Mouse (Mus musculus) MEL (cell line): Measurements from ENCODE around the gene Ube2r2.

Experiments
- MYC ChIP-seq: IDR thresholded peaks from 2 replicates; pipeline ENCODE4 v1.6.1; 2011; ENCODE audit warnings: low read depth, mild to moderate bottlenecking, low read length, improper control_type of control experiment, moderate library complexity
- POLR2A ChIP-seq, 2 experiments: IDR thresholded peaks; 2 replicates each; pipeline ENCODE4 v1.6.1; 2011 to 2012; ENCODE audit warnings: low read length in 2 of 2, mild to moderate bottlenecking in 2 of 2, control low read depth in 1 of 2, improper control_type of control experiment in 1 of 2, low read depth in 1 of 2, moderate library complexity in 1 of 2; ENCODE audit not compliant: control insufficient read depth in 1 of 2, insufficient read depth in 1 of 2, poor library complexity in 1 of 2
- TAL1 ChIP-seq: IDR thresholded peaks from 2 replicates; pipeline ENCODE4 v1.6.1; 2012; ENCODE audit warnings: mild to moderate bottlenecking, inconsistent platforms, low read length, moderate library complexity, mixed read lengths
- USF1 ChIP-seq: IDR thresholded peaks from 2 replicates; pipeline ENCODE4 v1.6.1; 2014; ENCODE audit warnings: low read depth, mild to moderate bottlenecking, inconsistent platforms, low read length, improper control_type of control experiment, moderate library complexity

DNA sequence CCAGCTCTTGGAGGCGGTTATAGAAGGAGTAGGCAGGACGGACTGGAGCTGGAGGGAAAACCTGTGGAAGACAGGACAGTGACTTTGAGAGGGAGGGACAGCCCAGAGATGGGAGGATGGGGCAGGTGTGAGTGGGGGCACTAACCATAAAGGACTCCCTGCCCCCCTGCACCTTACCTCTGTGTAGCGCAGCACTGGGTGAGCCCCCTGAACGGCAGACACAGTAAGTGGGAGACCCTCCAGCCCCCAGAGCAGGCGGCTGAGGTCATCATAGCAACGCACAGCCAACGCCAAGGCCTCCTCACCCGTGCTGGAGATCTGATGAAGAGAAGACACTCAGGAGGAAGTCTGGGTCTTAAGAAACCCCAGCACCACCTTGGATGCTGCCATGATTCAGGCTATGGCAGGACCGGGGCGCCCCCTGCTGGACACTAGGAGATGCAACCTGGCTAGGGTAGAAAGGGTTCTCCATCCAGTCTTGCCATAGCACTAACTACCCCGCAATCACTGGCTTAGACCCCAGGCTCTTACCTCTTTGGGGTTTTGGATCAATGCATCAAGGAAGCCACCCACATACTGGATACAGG is 16.7 kb upstream of the Ube2r2 start:
- no peak for TF ChIP-seq TAL1
- no peak for TF ChIP-seq MYC
- no peak for TF ChIP-seq POLR2A (IDR thresholded peaks at IDR 0.05; ENCODE audit: control insufficient read depth in 1 of 2, insufficient read depth in 1 of 2, low read depth in 1 of 2, low read length in 2 of 2, poor library complexity in 1 of 2)
- TF ChIP-seq USF1 = no peak
